17 mouse cellular contexts compared by ENCODE assay signal in the genomic region with DNA sequence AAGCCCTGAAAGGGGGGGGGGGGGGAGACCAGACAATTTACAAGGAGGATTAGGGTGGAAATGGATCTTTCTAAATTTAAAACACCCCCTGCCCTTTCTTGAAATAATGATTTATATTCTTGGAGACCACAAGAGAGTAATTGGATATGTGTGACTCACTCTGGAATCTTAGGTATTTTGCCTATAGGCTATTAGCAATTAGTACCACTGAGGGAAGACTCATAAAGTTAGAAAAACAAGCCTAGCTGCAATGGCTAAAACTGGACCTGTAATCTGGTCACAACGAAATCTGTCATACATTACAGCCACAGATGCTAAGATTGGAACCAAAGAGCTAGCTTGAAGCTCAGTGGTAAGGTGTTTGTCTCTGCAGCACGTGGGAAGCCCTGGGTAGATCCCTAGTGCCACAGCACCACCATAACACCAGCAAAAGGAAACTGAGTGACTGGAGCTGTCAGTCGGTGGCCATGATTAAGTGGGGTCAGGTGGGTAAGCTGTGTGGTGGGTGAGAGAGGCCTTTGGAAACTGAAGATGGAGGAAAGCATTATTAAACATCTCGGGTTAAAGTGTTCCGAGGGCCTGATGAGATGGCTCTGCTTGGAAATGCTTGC.
DNase-seq lines count a peak whose midpoint lies in the region; ATAC-seq and TF ChIP-seq lines count a peak whose summit lies in the region.
"Had no signal": no experiment of that assay in that cellular context is flagged by ENCODE, and none has a peak within 500 bp of the region (broad histone marks: within the 10 kb centered on the region; RNA-seq: fewer than 3 reads in every experiment).

No protein-coding gene starts in this region.

- H3K27me3 ChIP-seq in limb, embryonic 14.5 days (ENCODE audit: control insufficient read depth, insufficient read depth, low read length), result no peaks in the 10 kb centered on the region
- H3K27me3 ChIP-seq: hindbrain, embryonic 15.5 days had no signal

- H3K9ac ChIP-seq in limb, embryonic 14.5 days (ENCODE audit: low read depth, low read length, severe bottlenecking), result no peak overlapping the region
- H3K9ac ChIP-seq: hindbrain, embryonic 15.5 days had no signal

- H3K27ac ChIP-seq in embryonic fibroblast, embryonic 13.5 days (ENCODE audit: insufficient read depth, low read length), result peak overlapping the region; percentile 95
- 0 out of 2 replicates have a peak overlapping the region, but pooled peaks have one; percentile 52 for H3K27ac ChIP-seq in limb, embryonic 14.5 days (replicated peaks; ENCODE audit: low read depth, low read length)
- H3K27ac ChIP-seq: hindbrain, embryonic 15.5 days; layer of hippocampus, adult 2 months; midbrain, embryonic 10.5 days had no signal

- TF ChIP-seq POLR2A in embryonic fibroblast, embryonic 13.5 days (IDR thresholded peaks at IDR 0.05; ENCODE audit: low read depth, low read length), result no peak
- TF ChIP-seq POLR2A in limb, embryonic 14.5 days (IDR thresholded peaks at IDR 0.05; ENCODE audit: borderline replicate concordance, extremely low read depth, insufficient read depth, insufficient read length), result no peak

- TF ChIP-seq CTCF in embryonic fibroblast, embryonic 13.5 days (IDR thresholded peaks at IDR 0.05; ENCODE audit: borderline replicate concordance, insufficient read depth, low read length), result no peak

- peak; percentile 80 for ATAC-seq in limb, embryonic 14.5 days (ENCODE audit: low FRiP score, low read depth)

- DNase-seq in kidney, adult 18-20 months, result peak; percentile 15
- DNase-seq in kidney, postnatal 25 days, result no peak
- peak; percentile 36 for DNase-seq in embryo, embryonic 10 days (ENCODE audit: low spot score)
- DNase-seq in limb, embryonic 14.5 days (ENCODE audit: low spot score), result peak; percentile 11
- DNase-seq in right cerebral cortex, postnatal 4 days, result no peak
- DNase-seq in gastrocnemius, postnatal 4 days (ENCODE audit: low spot score in 2 of 2), result no peak
- DNase-seq in spleen, adult 12 weeks (ENCODE audit: low spot score), result no peak
- DNase-seq: adrenal gland, adult 2 months; cerebellum, adult 11-12 months; gastrocnemius, postnatal 25 days; lung, postnatal 14 days; thymus, postnatal 36 days had no signal

- no peaks in the 10 kb centered on the region for H3K9me3 ChIP-seq in limb, embryonic 14.5 days (ENCODE audit: control insufficient read depth, low read length)
- H3K9me3 ChIP-seq: hindbrain, embryonic 15.5 days; midbrain, embryonic 10.5 days had no signal

- no peaks in the 10 kb centered on the region for H3K36me3 ChIP-seq in limb, embryonic 14.5 days (ENCODE audit: control insufficient read depth, insufficient read depth, low read length)
- H3K36me3 ChIP-seq: hindbrain, embryonic 15.5 days; midbrain, embryonic 10.5 days had no signal

- no peak overlapping the region for H3K4me2 ChIP-seq in limb, embryonic 14.5 days (replicated peaks; ENCODE audit: low read depth, low read length, severe bottlenecking)
- H3K4me2 ChIP-seq: heart, embryonic 11.5 days; hindbrain, embryonic 15.5 days had no signal

- no peak overlapping the region for H3K4me3 ChIP-seq in embryonic fibroblast, embryonic 13.5 days (ENCODE audit: insufficient read depth, low read length)
- H3K4me3 ChIP-seq in limb, embryonic 14.5 days (replicated peaks; ENCODE audit: low read length), result no peak overlapping the region
- H3K4me3 ChIP-seq: hindbrain, embryonic 15.5 days; layer of hippocampus, adult 2 months; midbrain, embryonic 10.5 days had no signal

- peaks cover 10% of the 10 kb centered on the region for H3K4me1 ChIP-seq in embryonic fibroblast, embryonic 13.5 days (ENCODE audit: control insufficient read depth, insufficient read depth, low read length)
- peaks cover 12% of the 10 kb centered on the region for H3K4me1 ChIP-seq in limb, embryonic 14.5 days (ENCODE audit: control insufficient read depth, insufficient read depth, low read length)
- H3K4me1 ChIP-seq: hindbrain, embryonic 15.5 days; midbrain, embryonic 10.5 days had no signal

- WGBS in limb, embryonic 14.5 days, result 15% methylated on average over 5 of the region's 5 CpGs

Comparison
In these comparisons a context has a peak if more than half of its experiments do, and no peak if none do; other contexts are left out.
1. DNase-seq: peak in kidney, adult 18-20 months (single experiment), embryo, embryonic 10 days (single experiment) and limb, embryonic 14.5 days (single experiment); none in kidney, postnatal 25 days (0 of 2), right cerebral cortex, postnatal 4 days (single experiment), gastrocnemius, postnatal 4 days (0 of 2) and spleen, adult 12 weeks (single experiment).